Mouse (Mus musculus): ENCODE results near the gene Olfr150. TPM values are rescaled to one million over a fixed set of nuclear protein-coding genes. Genes with fewer than 3 reads are reported as not detected.
"Not testable (repeated sequence)": the region's sequence is repeated elsewhere in the genome, so short reads cannot be mapped to it uniquely, and the experiment has no call there.

Olfr150 gene
- polyA plus RNA-seq (2016; fragmentation: Nextera tagmentation; extraction: Ambion mirVana) = not detected in 2 replicates

- Histone ChIP-seq H3K4me1 (no peaks in the 10 kb centered on the region), H3K9me3 (no peaks in the 10 kb centered on the region), H3K27me3 (replicated peaks; ENCODE audit: low read depth, poor library complexity, severe bottlenecking) (no peaks in the 10 kb centered on the region), H3K4me3 (no peak within 1 kb of the TSS), H3K27ac (replicated peaks) (no peak within 1 kb of the TSS), H3K36me3 (replicated peaks) (no peaks in the 10 kb centered on the region)
- DNase-seq (ENCODE audit: low spot score) = no peak
Observed at GRCm38 (mm10) chr9:39730678-39731077, at the start of gene Olfr150. Gene Olfr150, plus strand, starts transcription at chr9:39730978.

- not testable (repeated sequence) for H3K27me3 ChIP-seq (replicated peaks; ENCODE audit: low read depth, poor library complexity, severe bottlenecking); H3K4me1 ChIP-seq; H3K36me3 ChIP-seq (replicated peaks); H3K9me3 ChIP-seq; DNase-seq (ENCODE audit: low spot score); H3K4me3 ChIP-seq; H3K27ac ChIP-seq (replicated peaks)
- WGBS = 78% methylated on average over 8 of the region's 8 CpGs
Observed at GRCm38 (mm10) chr9:39701123-39701522, 29.7 kb upstream of the Olfr150 start.

- H3K4me1 ChIP-seq = no peaks in the 10 kb centered on the region
- H3K9me3 ChIP-seq = no peaks in the 10 kb centered on the region
- H3K4me3 ChIP-seq = no peak within 1 kb of the TSS
- no peak within 1 kb of the TSS for H3K27ac ChIP-seq (replicated peaks)
- H3K36me3 ChIP-seq (replicated peaks) = no peaks in the 10 kb centered on the region
- H3K27me3 ChIP-seq (replicated peaks; ENCODE audit: low read depth, poor library complexity, severe bottlenecking) = no peaks in the 10 kb centered on the region
- no peak for DNase-seq (ENCODE audit: low spot score)
Observed at GRCm38 (mm10) chr9:39707017-39707416, 23.8 kb upstream of the Olfr150 start, which contains the start of gene Olfr149. Gene Olfr149, minus strand, starts transcription at chr9:39707117.

DNA sequence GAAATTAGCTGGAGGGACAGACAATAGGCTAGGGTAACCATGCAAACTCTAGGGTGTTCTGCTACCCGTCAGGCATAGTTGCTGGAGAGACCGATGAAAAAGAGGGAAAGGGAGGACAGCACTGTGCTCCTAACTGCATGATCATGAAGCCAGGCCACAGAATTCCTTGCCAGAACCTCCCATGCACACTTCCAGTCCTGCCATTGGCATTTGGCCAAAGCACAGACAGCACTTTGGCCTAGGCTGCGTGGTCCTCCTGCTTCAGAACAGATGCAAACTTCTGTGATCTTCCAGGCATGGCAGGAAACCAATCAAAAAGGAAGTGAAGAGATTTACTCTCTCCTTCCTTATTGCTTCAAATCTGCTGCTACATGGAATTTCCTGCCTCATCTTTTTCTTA is 21.8 kb upstream of the Olfr150 start:
- Histone ChIP-seq H3K4me1 (no peaks in the 10 kb centered on the region), H3K27me3 (replicated peaks; ENCODE audit: low read depth, poor library complexity, severe bottlenecking) (no peaks in the 10 kb centered on the region), H3K9me3 (no peaks in the 10 kb centered on the region), H3K4me3 (no peak overlapping the region), H3K27ac (replicated peaks) (no peak overlapping the region), H3K36me3 (replicated peaks) (no peaks in the 10 kb centered on the region)
- no peak for DNase-seq (ENCODE audit: low spot score)
- WGBS = 83% methylated on average over 3 of the region's 3 CpGs

DNA sequence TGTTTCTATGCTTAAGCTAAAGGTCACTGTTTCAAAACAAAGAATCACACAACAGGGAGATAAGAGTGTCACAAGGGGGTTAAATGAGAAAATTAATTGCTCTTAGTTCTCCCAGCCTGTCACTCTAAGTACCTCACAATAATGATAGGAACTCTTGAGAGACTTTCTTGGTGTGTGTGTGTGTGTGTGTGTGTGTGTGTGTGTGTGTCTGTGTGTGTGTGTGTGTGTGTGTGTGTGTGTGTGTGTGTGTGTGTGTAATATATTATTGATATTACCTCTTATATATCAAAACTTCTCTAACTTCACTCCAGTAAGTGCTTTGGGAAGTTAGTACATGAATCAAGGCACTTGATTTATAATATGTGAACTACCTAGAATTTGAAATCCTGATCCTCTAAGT is 19.7 kb upstream of the Olfr150 start, which contains the start of gene Olfr965:
Olfr965 (plus strand) TSS at position 301 of the 400 bp plus-strand sequence.
- Histone ChIP-seq H3K36me3 (replicated peaks) (no peaks in the 10 kb centered on the region), H3K4me3 (no peak within 1 kb of the TSS), H3K9me3 (no peaks in the 10 kb centered on the region), H3K27me3 (replicated peaks; ENCODE audit: low read depth, poor library complexity, severe bottlenecking) (no peaks in the 10 kb centered on the region), H3K4me1 (no peaks in the 10 kb centered on the region), H3K27ac (replicated peaks) (no peak within 1 kb of the TSS)
- no peak for DNase-seq (ENCODE audit: low spot score)

DNA sequence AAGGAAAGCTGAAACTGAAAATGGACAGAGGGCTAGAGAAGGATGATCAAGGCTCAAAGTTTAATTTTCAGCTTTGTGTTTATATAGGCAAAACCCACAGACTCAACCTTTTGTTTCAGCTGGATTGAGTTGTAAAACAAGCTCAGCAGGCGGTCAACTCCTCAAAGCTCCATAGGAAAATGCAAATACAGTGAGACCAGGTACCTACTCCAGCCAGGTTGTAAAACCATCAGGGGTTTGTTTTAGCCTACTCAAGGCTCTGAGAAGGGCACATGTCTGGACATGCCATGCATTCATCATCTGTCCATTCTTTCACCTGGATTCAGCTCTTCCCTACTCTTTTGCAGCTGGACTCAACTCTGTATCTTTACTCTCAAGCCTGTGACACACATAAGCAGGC is 10.0 kb downstream of the Olfr150 start:
- H3K4me1 ChIP-seq = no peaks in the 10 kb centered on the region
- no peaks in the 10 kb centered on the region for H3K36me3 ChIP-seq (replicated peaks)
- DNase-seq (ENCODE audit: low spot score) = no peak
- H3K27me3 ChIP-seq (replicated peaks; ENCODE audit: low read depth, poor library complexity, severe bottlenecking) = no peaks in the 10 kb centered on the region
- H3K27ac ChIP-seq (replicated peaks) = no peak overlapping the region
- 86% methylated on average over 1 of the region's 1 CpGs for WGBS
- no peaks in the 10 kb centered on the region for H3K9me3 ChIP-seq
- no peak overlapping the region for H3K4me3 ChIP-seq

DNA sequence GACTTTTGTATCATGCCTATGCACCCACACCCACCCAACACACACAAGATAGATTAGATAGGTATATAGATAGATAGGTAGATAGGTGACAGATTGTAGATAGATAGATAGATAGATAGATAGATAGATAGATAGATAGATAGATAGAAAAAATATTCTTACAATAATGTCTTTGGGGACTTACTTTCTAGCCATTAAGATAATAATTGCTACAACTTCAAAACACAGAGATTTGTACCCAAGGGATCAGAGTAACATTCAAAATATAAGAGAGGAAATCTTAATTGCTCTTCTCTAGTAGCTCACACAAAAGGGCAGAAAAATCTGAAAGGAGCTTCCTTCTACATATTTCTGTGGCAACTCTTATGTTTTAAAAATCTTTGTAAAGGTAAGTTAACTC is 15.2 kb downstream of the Olfr150 start, which contains the start of gene Olfr967:
Olfr967 (plus strand) TSS at position 301 of the 400 bp plus-strand sequence.
- DNase-seq (ENCODE audit: low spot score) = no peak
- Histone ChIP-seq H3K9me3 (no peaks in the 10 kb centered on the region), H3K4me3 (no peak within 1 kb of the TSS), H3K27ac (replicated peaks) (no peak within 1 kb of the TSS), H3K4me1 (no peaks in the 10 kb centered on the region), H3K36me3 (replicated peaks) (no peaks in the 10 kb centered on the region), H3K27me3 (replicated peaks; ENCODE audit: low read depth, poor library complexity, severe bottlenecking) (no peaks in the 10 kb centered on the region)

GRCm38 (mm10) chr9:39746428-39746827 is 15.7 kb downstream of the Olfr150 start:
- Histone ChIP-seq H3K9me3 (no peaks in the 10 kb centered on the region), H3K36me3 (replicated peaks) (no peaks in the 10 kb centered on the region), H3K4me1 (no peaks in the 10 kb centered on the region), H3K27me3 (replicated peaks; ENCODE audit: low read depth, poor library complexity, severe bottlenecking) (no peaks in the 10 kb centered on the region), H3K27ac (replicated peaks) (no peak overlapping the region), H3K4me3 (no peak overlapping the region)
- WGBS = 87% methylated on average over 1 of the region's 1 CpGs
- DNase-seq (ENCODE audit: low spot score) = no peak

- WGBS = 79% methylated on average over 1 of the region's 1 CpGs
- no peaks in the 10 kb centered on the region for H3K27me3 ChIP-seq (replicated peaks; ENCODE audit: low read depth, poor library complexity, severe bottlenecking)
- no peak within 1 kb of the TSS for H3K4me3 ChIP-seq
- H3K36me3 ChIP-seq (replicated peaks) = no peaks in the 10 kb centered on the region
- no peak within 1 kb of the TSS for H3K27ac ChIP-seq (replicated peaks)
- no peaks in the 10 kb centered on the region for H3K9me3 ChIP-seq
- H3K4me1 ChIP-seq = no peaks in the 10 kb centered on the region
- DNase-seq (ENCODE audit: low spot score) = no peak
Observed at GRCm38 (mm10) chr9:39783153-39783552, 52.4 kb downstream of the Olfr150 start, which contains the start of gene Olfr968. Gene Olfr968, minus strand, starts transcription at chr9:39783253.

Other genes with a start within 250 kb of the Olfr150 start
- not detected in 2 replicates for gene Olfr44, start 237.0 kb upstream of the Olfr150 start, polyA plus RNA-seq (2016; fragmentation: Nextera tagmentation; extraction: Ambion mirVana)
- not detected in 2 replicates for gene Olfr957, start 215.2 kb upstream of the Olfr150 start, polyA plus RNA-seq (2016; fragmentation: Nextera tagmentation; extraction: Ambion mirVana)
- gene Olfr958, start 176.9 kb upstream of the Olfr150 start, polyA plus RNA-seq (2016; fragmentation: Nextera tagmentation; extraction: Ambion mirVana) = not detected in 2 replicates
- not detected in 2 replicates for gene Olfr959, start 155.4 kb upstream of the Olfr150 start, polyA plus RNA-seq (2016; fragmentation: Nextera tagmentation; extraction: Ambion mirVana)
- 6.8 and 10.4 TPM in 2 replicates for gene AW551984, start 126.6 kb upstream of the Olfr150 start, polyA plus RNA-seq (2016; fragmentation: Nextera tagmentation; extraction: Ambion mirVana)
- not detected in 2 replicates for gene Olfr148, start 120.3 kb upstream of the Olfr150 start, polyA plus RNA-seq (2016; fragmentation: Nextera tagmentation; extraction: Ambion mirVana)
- gene Olfr960, start 109.6 kb upstream of the Olfr150 start, polyA plus RNA-seq (2016; fragmentation: Nextera tagmentation; extraction: Ambion mirVana) = not detected in 2 replicates
- gene Olfr961, start 85.9 kb upstream of the Olfr150 start, polyA plus RNA-seq (2016; fragmentation: Nextera tagmentation; extraction: Ambion mirVana) = not detected in 2 replicates
- gene Olfr963, start 63.8 kb upstream of the Olfr150 start, polyA plus RNA-seq (2016; fragmentation: Nextera tagmentation; extraction: Ambion mirVana) = not detected in 2 replicates
- 0.05 TPM in 1 of 2 replicates, not detected in the other for gene Olfr149, start 23.9 kb upstream of the Olfr150 start, polyA plus RNA-seq (2016; fragmentation: Nextera tagmentation; extraction: Ambion mirVana)
- not detected in 2 replicates for gene Olfr965, start 19.6 kb upstream of the Olfr150 start, polyA plus RNA-seq (2016; fragmentation: Nextera tagmentation; extraction: Ambion mirVana)
- not detected in 2 replicates for gene Olfr967, start 15.3 kb downstream of the Olfr150 start, polyA plus RNA-seq (2016; fragmentation: Nextera tagmentation; extraction: Ambion mirVana)
- not detected in 2 replicates for gene Olfr968, start 52.3 kb downstream of the Olfr150 start, polyA plus RNA-seq (2016; fragmentation: Nextera tagmentation; extraction: Ambion mirVana)
- gene Olfr969, start 60.0 kb downstream of the Olfr150 start, polyA plus RNA-seq (2016; fragmentation: Nextera tagmentation; extraction: Ambion mirVana) = not detected in 2 replicates
- not detected in 2 replicates for gene Olfr970, start 77.9 kb downstream of the Olfr150 start, polyA plus RNA-seq (2016; fragmentation: Nextera tagmentation; extraction: Ambion mirVana)
- not detected in 2 replicates for gene Olfr971, start 105.9 kb downstream of the Olfr150 start, polyA plus RNA-seq (2016; fragmentation: Nextera tagmentation; extraction: Ambion mirVana)
- gene Olfr972, start 135.4 kb downstream of the Olfr150 start, polyA plus RNA-seq (2016; fragmentation: Nextera tagmentation; extraction: Ambion mirVana) = not detected in 2 replicates
- gene Olfr229, start 176.4 kb downstream of the Olfr150 start, polyA plus RNA-seq (2016; fragmentation: Nextera tagmentation; extraction: Ambion mirVana) = not detected in 2 replicates
- gene Olfr974, start 206.5 kb downstream of the Olfr150 start, polyA plus RNA-seq (2016; fragmentation: Nextera tagmentation; extraction: Ambion mirVana) = not detected in 2 replicates
- 0.05 TPM in 1 of 2 replicates, not detected in the other for gene Olfr975, start 221.1 kb downstream of the Olfr150 start, polyA plus RNA-seq (2016; fragmentation: Nextera tagmentation; extraction: Ambion mirVana)
- gene Olfr976, start 230.2 kb downstream of the Olfr150 start, polyA plus RNA-seq (2016; fragmentation: Nextera tagmentation; extraction: Ambion mirVana) = not detected in 2 replicates